Mouse (Mus musculus): ENCODE data around the gene Gpr183.

Gpr183 gene

DNA sequence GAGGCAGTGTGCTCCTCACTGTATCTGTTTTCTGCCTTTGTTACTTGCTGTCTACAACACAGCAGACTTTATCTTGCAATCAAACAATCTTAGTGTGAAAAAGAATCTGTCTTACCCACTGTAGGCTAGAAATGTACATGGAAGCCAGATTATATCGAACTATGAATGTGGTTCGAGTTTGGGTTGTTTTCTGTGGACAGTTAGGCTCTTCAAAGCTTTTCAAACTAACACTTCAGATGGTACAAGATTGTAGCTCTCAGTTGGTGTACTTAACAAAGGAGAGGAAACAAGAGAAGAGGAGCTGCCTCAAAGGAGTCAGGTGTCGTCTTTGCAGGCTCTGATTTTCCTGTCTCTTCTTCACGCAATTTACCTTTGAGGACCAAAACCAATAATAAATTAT lies 22.7 kb upstream of the Gpr183 start:
- DNase-seq (ENCODE audit: inconsistent ontology term) = no peak

DNA sequence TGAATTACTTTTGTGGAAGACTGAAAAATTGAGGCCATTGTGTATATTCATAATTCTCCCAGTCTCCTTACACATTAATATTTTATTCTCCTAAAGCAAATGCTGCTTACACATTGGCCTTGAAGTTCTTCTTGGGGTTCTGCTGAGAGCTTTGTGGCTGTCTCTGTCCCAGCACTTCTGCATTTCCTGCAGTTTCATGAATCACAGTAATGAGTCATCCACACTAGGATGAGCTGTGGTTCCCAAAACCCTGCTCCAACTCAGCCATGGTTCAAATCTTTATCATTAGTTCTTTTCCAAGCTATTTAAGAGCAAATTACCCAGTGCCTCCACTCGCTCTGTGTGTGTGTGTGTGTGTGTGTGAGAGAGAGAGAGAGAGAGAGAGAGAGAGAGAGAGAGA lies 22.3 kb upstream of the Gpr183 start:
- peak; percentile 38 for DNase-seq (ENCODE audit: inconsistent ontology term)

DNA sequence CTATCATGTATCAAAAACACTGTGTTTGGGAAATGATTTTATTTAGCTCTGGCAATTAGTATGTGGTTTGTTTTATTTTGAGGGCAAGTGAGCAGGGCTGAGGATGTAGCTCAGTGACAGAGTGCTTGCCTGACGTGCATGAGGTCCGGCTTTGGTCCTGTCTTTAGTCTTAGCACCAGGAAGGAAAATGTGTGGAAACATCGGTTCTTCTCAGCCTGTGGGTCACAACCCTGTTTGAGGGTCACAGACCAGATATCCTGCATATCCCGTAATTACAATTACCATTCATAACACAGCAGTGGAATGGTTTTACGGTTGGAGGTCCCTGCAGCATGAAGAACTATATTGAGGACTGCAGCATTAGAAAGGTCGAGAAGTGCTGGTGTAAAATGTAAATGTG lies 21.0 kb upstream of the Gpr183 start:
- no peak for DNase-seq (ENCODE audit: inconsistent ontology term)

DNA sequence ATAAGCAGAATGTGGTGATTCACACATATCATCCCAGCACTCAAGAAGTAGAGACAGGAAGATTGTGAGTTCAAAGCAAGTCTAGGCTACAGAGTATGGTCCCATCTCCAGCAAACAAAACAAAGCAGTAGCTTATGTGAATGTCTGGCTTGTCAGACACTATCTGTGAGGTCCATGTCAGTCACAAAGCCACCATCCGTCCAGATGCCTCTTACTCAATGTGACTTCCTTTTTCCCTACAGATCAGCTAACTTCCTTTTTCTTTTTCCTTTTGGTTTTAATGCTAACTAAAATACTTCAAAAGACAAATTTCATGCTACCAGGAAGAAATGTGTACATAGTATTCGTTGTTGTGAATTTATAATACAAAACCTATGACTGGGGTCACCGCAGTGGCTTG lies 20.5 kb upstream of the Gpr183 start:
- no peak for DNase-seq (ENCODE audit: inconsistent ontology term)

DNA sequence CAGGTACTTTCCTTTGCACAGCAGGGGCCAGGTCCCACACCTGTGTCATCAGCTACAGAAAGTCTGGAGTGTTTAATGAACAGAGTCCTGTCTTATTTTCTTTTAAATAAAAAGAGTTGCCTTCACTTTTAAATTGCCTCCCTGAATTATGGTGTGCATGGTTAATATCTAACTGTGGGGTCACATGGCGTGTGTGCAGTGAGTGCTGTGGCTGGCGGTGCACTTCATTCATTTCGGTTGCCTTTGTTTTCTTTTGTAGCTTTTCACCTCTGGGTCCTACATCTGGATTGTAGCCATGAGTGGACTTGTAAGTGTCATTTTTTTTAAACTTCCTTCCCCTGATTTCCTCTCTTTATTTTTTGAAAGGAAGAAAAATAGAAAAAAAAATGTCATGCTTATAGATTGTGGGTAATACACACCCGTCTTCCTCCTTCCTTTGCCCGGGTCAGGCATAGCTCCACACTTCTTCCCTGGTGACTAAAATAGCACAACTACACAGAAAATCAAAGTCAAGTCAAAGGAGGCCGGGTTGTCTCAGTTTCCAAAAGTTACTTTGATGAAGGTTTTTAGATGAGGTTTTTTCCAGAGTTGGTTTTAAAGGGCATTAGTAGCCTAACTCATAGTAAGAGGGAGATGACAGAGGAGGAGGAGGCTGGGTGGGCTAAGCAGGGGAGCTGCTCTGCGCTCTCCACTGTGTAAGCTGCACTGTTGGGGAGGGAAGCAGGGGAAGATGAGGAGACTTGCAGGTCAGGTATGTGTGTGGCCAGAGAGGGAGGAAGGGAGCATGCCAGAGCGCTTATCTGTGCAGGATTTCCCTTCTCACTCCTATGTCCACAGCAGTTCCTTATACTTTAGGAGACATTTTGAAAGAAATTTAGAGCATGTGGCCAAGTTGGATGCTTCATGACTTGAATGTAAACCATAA lies 18.3 kb upstream of the Gpr183 start:
- DNase-seq (ENCODE audit: inconsistent ontology term) = no peak

DNA sequence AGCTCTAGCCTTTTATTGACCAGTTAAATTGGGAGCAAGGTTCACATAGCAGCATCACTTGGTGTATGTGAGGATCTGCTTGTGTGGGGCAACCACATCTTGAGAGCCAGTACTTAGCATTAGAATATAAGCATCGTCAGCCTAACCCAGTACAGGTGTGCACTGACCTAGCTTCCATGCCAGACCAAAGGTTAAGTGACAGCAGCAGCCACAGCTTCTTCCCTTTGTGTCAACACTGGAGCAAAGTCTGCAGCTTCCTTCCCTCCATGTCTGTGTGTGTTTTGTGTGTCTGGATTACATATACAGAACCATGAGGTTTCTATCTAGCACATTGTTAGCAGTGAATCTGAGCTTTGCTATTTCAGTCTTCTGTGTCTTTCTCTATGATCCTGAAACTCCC lies 16.5 kb upstream of the Gpr183 start:
- DNase-seq (ENCODE audit: inconsistent ontology term) = no peak

DNA sequence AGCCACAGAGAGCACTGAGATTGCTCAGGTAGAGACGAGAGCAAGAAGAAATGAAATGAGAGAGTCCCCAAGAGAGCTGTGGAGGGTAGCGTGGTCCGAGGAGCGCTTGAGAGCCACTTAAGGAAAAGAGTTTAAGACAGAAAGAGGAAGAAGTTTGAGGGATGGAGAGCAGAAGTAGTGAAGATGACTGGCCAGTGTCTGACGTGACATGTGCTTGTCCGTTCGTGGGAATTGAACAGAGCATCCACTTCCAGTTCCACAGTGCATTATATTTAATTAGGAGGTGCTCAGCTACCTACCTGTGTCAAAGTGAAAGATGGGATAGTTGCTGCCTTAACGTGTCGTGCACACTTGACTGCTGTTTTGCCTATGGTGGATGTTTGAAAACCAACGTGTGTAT lies 8.1 kb upstream of the Gpr183 start:
- no peak for DNase-seq (ENCODE audit: inconsistent ontology term)

DNA sequence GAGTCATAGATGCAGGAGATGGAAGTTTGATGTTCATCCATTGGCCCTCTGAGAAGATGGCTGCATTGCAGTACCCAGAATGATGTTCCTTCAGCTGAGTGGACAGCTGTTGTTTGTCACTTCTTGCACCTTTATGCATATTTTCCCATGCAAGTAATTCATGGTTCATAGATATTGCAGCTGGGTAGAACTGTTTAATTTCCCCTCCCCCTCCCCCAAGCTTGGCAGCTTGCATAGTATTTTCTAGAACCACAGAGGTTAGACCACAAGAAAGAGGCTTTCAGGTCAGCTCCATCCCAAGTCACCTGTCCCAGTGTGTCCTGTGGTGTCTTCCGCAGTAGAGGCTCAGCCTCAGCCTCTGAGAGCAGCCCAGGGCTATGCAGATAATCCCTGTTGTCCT lies 5.4 kb upstream of the Gpr183 start:
- DNase-seq (ENCODE audit: inconsistent ontology term) = no peak

DNA sequence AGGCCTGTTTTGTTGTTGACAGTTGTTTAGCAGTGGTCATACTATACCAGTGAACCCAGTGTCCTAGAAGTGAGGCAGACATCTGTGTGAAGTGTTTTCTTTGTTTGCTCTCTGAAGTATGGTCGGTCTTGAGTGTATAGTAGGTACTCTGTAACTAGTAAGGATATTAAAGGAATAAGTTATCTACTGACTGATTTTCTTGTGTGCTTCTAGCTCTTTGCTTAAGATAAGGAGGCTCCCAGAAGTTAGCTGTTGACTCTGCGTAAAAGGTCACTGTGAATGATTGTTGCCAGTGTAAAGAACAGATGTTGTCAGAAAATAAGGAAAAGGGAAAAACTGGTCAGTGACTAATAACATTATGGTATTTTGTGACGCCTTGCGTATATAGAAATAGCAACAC lies 2.1 kb upstream of the Gpr183 start:
- DNase-seq (ENCODE audit: inconsistent ontology term) = no peak

DNA sequence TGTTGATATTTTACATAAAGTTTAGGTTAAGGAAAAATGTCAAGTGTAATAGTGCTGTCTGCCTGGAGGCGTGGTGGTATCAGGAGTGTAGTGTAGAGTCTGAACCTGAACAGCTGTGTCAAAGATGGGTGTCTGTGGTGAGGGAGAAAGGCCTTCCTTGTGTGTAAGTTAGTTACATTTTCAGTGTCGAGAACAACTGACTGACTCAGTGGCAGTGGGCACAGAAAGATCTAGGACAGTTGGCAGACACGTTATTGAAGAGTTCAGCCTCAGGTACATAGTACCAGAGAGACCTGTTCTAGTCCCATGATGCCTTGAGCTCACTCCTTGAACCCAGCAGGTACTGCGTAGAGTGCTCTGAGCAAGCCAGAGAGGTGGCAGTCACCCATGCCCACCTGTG lies 466 bp upstream of the Gpr183 start:
- DNase-seq (ENCODE audit: inconsistent ontology term) = no peak

DNA sequence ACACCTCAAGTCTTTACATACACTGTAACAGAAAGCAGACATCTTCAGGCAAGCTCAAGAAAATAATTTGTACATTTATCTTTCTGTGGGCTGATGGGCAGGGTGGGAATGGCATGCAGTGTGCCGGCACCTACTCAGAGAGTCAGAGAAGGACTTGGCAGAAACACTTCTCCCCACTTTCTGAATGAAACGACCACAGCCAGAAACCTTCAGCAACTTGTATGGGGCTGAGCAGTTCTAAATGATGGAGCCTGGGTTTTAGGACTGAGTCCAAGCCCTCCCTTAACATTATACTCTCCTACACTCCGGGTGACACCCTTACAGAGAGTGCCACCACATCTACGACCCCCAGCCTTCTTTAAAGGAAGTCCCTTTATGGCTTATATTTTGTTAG lies 1.1 kb downstream of the Gpr183 start:
- no peak for DNase-seq (ENCODE audit: inconsistent ontology term)

DNA sequence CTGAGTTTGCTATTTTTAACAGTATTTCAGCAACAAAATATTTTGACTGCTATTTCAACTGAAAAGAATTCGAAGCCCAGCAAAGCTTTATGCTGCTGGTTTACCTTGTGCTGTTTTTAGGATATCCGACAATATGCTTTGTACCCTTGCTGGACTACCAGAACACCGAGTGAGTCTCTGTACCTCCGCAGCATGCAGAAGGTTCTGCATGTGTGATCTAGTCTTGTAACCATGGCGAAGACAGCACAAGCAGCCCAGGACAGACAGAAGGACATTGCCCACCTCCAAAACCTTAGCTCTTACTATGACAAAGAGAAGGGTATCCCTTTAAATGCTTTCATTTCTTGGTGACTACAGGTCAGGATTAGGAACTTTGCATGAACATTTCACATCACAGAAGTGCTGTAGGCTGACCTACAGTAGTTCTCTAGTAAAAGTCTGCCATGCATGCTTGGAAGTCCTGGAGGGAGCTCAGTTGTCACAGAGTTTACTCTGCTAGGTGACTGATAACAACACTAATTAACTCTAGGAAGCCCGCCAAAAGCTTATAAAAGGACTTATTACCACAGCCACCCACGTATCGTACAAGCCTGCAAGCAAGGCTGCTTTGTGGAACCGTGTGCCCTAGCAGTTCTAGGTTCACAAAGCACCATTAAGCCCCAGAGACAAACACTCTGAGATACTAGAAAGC lies 1.6 kb downstream of the Gpr183 start:
- DNase-seq (ENCODE audit: inconsistent ontology term) = peak; percentile 84

DNA sequence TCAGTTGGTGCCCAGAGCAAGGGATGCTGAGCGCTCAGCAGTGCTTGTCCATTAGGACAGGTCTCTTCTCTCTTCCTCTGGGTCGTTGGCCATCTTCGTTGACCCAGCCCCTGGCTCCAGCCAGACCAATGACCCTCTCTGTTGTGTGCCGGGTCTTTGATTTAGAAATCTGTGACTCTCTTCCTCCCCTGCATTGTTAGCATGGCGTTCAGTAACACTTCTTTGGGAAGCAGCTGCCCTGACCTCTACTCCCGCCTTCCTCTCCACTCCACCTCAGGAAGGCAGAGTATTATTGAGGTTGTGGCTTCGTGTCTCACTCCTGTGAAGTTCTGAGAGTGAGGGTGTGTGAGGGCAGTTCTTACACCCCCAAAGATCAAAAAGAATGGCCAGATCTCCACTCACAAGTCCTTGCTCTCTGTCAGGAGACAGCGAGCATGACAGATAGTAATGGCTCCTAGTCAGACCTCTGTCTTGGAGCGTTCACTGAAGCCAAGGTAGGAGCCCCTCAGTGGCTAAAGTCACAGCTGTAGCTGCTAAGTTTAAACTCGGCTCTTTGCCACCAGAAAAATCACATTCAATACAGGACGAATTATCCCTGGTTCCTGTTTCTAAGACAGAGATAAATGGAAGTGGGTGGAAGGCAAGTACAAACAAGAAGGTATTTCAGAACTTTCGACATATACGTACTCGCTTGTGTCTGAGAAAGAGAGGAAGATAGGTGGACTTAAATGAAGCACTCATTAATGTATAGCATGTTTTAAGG lies 2.7 kb downstream of the Gpr183 start:
- DNase-seq (ENCODE audit: inconsistent ontology term) = no peak

DNA sequence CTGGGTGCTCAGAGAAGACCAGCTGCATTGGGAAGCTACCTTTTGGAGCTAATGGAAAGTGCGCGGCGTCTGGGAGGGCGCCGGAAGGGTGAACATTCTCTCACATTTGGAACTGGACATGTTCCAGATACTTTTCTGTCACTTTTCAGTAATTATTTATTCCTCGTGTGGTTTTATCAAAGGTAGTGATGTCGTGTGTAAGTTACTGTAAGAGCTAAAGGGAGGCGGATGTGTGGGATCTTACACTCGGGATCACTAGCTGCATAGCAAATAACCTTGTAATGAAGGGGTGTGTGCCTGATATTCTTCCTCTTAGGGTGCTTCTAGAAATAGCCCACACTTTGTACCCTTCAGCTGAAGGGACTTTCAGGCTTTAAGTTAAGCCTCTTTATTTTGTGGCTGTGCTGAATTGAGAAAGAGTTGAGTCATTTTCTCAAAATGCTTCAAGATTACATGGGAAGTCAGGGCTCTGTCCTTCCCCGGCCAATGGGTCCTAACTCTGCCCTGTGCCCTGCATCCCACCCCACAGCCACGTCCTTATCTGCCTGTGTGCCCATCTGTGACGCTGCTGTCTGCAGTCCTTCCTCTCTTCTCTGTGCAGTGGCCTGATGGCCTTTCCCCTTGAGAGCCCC lies 3.4 kb downstream of the Gpr183 start:
- DNase-seq (ENCODE audit: inconsistent ontology term) = no peak

DNA sequence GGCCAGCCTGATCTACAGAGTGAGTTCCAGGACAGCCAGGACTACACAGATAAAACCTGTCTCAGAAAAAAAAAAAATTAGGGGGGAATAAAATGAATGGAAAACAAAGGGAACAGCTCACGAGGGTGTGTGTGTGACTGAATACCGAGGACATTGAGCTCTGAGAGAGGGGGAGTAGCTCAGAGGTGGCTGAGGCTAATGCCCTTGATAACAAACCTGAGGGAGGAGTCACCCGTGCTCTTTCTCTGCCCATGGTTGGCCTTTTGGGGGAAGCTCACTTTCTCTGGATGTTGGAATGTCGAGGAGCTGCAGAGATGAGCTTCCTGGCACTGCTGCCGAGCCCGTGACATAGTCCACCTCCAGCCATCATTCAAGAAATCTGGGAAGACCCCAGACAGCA lies 4.0 kb downstream of the Gpr183 start:
- DNase-seq (ENCODE audit: inconsistent ontology term) = no peak

DNA sequence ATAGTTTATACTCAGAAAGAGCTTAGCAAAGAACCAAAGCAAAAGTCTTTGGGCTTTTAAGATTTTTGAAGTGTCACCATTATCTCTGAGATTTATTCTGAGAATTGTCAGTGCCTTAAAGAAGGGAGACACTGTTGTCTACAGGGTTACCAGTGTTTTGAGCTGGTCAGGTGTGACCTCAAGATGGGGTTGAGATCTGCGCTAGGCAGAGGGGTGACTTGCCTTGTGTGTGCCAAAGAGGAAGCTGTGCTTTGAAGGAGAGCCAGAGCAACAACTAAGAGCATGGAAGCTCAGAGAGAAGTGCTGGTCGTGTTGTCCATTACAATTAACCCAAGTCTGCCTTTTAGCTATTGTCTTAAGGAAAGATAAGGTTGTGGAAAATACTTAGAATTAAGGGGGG lies 4.5 kb downstream of the Gpr183 start:
- no peak for DNase-seq (ENCODE audit: inconsistent ontology term)

DNA sequence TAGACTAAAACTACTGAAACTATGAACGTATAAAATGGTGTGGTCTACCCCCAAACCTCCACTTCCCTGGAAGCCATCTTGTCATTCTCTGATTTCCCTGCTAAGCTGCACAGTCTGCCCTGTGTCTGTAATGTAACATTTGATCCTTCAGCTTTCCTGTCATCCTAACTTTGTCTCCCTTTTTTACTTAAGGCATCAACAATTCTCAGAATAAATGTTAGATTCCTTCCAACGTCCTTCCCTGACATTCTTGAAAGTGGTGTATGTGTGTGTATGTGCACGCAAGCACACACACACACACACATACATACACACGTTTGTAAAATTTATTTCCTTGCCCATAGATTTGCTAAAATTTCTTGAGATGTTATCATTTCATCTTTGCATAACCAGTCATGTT lies 5.0 kb downstream of the Gpr183 start:
- no peak for DNase-seq (ENCODE audit: inconsistent ontology term)

DNA sequence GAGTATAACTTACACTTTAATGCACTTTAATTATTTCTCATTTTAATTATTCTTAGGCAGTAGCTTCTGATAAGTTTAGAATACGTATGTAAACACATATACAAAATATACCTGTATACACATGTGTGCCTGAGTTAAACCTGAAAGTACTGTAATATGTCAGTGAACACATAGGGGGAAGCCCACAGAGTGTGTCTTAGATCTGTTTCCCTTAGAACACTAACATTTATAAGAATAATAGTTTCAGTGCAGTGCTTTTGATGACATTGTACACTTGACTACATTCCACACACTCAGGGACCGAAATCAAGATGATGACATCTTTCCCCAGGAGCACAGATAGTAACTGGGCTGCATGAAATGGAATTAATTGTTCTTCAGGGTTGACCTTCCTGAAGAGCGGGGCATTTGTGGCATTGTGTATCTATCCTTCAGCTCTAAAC lies 5.4 kb downstream of the Gpr183 start:
- no peak for DNase-seq (ENCODE audit: inconsistent ontology term)

DNA sequence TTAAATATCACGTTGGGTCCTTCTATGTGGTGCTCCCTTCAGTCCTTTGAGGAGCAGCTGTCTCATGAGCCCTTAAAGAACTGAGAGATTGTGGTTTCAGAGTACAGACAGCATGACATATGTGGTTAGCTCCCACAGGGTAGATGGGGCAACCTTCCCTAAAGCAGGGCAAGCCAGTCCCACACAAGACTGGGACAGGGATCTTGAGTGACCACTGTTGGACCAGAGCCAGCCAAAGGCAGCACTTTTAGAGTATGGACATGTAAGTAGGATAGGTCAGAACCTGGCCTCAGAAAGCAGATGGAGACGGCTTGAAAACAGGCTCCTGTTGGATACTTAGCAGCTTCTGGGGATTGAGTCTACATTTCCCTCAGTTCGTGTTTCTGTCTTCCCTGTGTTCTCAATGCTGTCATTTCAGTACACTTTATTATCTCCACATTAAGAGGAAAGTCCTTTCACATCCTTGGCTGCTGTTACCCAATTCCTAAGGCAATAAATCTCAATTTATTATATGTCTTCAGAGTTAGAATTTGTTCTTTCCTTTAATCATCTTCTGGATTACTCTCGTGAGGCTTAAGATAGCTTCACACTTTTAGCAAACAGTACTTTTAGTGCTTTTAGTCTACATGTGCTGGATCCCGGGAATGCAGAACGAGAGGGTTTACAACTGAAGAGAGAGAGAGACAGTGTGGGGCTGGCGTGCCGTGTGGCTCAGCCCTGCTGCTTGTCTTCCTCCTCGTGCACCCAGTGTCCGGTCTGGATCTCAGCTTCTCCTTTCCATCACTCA lies 6.1 kb downstream of the Gpr183 start:
- DNase-seq (ENCODE audit: inconsistent ontology term) = no peak

DNA sequence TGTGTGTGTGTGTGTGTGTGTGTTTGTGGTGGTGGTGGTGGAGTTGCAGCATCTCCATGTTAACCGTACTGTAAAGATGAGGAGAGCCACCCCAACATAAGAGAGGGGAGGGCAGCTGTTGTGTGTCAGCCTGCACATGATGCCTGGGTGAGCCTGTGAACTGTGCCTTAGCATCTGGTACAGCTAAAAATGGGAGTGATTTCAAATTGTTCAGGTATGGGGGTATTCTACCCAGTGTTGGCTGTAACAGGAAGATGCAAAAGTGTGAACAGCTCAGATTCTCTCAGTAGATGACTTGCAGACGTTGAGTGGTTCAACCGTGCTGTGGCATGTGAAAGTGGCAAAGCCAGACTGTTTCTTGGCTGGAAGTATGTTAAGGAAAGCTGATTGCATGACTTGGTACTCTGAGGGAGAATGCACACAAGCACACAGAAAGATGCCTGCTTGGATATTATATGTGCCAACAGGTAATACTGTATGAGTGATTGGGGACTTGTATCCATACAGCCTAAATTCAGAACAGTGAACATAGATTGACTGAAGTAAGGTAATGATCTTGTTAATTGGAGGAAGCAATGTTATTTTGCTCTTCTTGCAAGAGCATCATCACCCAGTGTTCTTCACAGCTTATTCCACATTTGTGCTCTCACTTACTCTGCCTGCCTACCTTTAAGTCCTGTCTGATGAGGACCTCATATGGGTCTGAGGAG lies 6.8 kb downstream of the Gpr183 start:
- no peak for DNase-seq (ENCODE audit: inconsistent ontology term)

Measured in Muller cell, postnatal 12 days (primary cell).